Mouse (Mus musculus): ENCODE measurements around the gene Nek2.

Gene Nek2

GRCm38 (mm10) chr1:191861247-191861646 lies 40.0 kb downstream of the Nek2 start:
- DNase-seq: no peak

DNA sequence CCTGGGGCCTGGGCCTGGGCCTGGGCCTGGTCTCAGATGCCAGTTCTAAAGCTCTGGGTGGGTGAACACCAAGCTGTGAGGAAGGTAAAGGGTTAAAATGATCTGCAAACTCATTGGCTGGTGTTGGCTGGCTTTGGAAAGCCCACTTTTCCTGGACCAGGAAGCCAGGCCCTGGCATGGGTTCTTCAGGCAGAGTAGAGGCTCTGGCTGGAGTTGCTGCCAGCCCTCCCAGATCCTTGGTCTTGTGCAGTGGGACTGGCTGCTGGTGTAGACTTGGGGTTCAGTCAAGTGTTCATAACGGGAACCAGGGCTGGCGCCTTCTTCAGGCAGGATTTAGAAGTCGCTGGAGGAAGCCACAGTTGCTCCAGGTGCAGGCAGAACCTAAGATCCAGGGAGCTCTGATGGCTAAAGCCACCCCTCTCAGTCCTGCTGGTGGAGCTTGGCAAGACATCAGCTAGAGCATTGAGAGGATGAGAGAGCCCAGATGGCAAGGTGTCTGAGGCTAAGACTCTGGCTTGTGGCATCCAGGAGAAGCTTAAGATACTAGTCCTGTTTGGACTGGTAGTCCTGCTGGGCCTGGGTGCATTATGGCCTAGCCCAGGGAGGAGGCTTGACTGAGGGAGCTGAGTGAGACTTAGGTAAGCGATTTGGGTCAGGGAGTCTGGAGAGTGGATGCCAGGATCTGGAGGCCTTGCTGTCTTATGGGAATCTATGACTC lies 42.7 kb downstream of the Nek2 start:
- no peak for DNase-seq

DNA sequence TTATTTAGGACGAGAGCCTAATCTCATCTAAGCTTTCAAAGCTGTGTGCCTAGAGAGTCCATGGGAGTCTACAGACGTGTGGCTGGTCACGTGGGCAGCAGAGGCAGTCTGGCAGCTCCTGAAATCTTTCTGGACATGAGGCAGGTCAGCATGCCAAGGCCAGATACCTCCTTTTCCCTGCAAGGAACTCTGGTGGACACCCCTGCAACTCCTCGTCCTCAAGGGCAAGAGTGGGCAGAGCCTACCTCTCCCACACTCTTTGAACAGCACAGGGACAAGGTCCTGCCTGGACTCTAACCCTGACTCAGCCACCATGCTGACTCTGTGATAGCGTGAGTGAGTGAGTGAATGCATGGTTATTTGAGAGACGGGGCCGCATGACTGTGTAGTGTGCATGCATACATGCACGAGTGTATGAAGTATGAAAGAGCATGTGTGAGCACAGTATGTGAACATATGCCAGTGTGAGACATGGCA lies 43.3 kb downstream of the Nek2 start:
- no peak for DNase-seq

DNA sequence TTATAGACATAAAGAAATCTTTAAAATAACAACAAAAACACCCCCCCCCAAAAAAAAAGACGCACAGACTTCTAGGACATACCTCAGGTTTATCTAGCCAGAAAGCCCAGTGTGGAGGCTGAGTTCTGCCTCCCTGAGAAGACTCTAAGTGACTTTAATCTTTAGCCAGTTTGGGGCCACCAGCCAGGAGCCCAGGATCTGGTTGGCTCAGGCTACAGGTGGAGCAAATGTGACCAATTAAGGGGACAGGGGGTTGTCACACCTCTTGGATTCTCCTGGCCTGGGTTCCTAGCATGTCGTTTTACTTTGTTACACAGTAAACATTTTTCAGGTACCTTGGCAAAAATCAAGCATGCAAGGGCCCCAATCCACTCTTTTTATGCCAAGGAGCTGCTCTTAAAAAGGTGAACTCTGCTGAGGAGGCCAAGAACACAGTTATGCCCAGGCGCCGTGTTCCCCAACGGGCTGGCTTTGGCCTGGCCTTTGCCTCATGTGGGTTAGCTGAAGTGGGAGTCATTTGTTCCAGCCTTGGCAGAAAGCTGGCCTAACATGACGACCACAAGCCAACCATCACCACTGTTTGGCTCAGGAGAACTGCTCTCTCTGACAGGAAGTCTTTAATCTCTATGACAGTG lies 50.9 kb downstream of the Nek2 start:
- DNase-seq: no peak

DNA sequence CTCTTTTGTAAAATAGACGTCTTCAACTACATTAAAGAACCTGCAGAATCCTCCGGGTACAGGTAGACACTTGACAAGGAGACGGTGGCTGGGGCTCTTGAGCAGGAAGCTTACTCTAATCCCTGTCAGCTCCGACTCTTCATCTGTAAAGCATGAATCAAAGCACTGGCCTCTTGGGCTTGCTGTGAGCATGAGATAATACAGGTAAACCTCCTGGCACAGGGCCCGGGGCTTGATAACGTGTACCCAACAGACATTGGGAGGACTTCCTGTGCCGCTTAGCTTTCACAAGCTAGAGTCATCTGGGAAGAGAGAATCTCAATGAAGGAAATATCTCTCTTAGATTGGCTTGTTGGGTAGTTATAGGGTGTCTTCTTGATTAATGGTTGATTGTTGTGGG lies 53.8 kb downstream of the Nek2 start:
- no peak for DNase-seq

DNA sequence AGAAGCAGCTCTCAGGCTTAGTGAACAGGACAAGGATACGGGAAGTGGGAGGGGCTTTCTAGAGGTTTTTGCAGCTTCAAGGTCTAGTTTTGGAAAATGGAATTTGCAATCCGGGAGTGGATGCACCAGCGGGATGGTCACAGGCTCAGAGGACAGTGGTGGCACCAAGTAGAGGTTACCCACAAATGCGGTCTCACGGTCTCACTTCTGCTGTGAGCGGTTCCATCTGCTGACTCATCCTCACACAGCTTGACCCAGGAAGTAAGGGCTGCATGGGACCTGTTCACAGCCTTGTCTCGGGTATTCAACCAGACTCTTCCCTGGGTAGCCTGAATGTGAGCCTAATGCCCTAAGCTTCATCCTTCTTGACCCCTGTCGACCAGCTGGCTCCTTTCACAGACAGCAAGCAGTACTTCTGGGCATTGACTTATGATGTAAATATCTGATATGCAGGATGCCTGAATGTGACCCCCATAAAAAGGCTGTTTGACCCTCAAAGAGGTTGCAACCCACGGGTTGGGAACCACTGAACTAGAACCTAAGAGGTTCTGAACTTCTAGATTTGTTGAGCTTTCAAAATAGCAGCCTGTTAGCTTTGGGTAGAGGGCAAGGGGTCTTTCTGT lies 54.5 kb downstream of the Nek2 start:
- DNase-seq: no peak

- no peak for DNase-seq
Measured at GRCm38 (mm10) chr1:191877681-191878080, 56.4 kb downstream of the Nek2 start.

GRCm38 (mm10) chr1:191878518-191878921 lies 57.3 kb downstream of the Nek2 start:
- DNase-seq: no peak

- no peak for DNase-seq
Measured at GRCm38 (mm10) chr1:191880247-191880646, 59.0 kb downstream of the Nek2 start.

DNA sequence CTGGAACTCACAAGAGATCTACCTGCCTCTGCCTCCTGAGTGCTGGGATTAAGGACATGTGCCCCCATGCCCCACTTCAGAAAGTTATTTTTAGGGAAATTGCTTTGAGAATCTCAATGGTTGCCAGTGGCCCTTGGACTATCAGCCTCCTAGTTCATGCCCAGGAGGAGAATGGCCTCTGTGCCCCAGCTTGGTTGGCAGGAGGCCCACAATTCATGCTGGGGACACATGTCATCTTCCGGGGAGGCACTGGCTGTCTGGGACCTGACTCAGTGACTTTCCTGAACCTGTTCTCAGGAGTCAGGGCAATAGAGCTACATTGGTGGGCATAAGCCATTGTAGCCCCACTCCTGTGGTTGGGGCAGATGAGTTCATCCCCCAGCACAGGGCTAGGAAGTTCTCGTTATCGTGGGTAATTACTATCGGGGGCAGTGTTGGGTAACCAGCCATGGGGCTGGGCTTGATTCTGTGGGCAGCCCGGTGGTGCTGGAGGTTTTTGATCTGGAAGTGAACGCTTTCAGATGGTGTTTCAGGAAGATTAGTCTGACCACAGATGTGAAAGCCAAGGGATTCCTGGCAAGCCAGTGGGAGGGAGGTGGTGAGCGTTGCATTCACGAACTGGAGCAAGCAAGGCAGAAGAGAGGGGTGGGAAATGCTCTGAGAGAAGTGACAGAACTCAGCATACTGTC lies 59.8 kb downstream of the Nek2 start:
- no peak for DNase-seq

- no peak for DNase-seq
Measured at GRCm38 (mm10) chr1:191881663-191882062, 60.4 kb downstream of the Nek2 start.
